Mouse (Mus musculus): ENCODE measurements around the gene Gm11492. TPM values are rescaled to one million over a fixed set of nuclear protein-coding genes. Genes with fewer than 3 reads are reported as not detected.

Gene Gm11492
- polyA plus RNA-seq, 1 experiment from 2014 or later: not detected

DNA sequence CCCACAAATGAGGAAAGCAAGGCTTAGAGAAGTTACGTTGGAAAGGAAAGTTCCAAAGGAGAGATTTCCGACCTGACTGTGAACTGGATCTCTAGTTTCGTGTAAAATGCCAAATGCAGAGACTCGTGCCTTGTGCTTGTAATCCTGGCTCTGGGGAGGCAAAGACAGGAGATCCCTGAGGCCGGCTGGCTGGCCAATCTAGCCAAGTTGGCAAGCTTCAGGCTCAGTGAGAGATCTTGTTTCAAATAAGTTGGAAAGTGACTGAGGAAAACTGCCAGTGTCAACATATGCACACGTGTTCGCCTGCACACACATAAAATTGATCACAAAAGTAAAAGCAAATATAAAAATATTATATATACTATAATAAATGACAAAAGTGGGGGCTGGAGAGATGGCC lies 42.8 kb downstream of the Gm11492 start:
- ATAC-seq (ENCODE audit: insufficient number of reproducible peaks, insufficient read depth, low FRiP score, low TSS enrichment): no peak
- Histone ChIP-seq H3K9me3 (no peaks in the 10 kb centered on the region), H3K4me3 (no peak overlapping the region), H3K9ac (no peak overlapping the region), H3K4me1 (no peaks in the 10 kb centered on the region), H3K27me3 (no peaks in the 10 kb centered on the region), H3K4me2 (replicated peaks) (no peak overlapping the region), H3K36me3 (peaks cover 96% of the 10 kb centered on the region), H3K27ac (no peak overlapping the region)
- WGBS: 84% methylated on average over 7 of the region's 7 CpGs

DNA sequence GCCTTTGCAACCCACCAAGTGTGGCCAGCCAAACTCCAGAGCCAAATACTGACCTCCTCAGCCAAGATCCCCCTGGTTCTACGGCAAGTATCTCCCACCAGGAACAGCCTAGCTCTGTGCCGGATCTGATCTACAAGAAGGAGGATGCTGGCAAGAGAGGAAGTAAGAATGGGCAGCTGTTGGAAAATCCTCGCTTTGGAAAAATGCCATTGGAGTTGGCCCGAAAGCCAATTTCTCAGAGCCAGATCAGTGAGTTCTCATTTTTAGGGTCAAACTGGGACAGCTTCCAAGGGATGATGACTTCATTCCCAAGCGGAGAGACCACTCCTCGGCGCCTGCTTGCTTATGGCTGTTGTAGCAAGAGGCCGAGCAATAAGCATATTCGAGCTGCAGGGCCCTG lies 45.1 kb downstream of the Gm11492 start:
- no peaks in the 10 kb centered on the region for H3K4me1 ChIP-seq
- ATAC-seq (ENCODE audit: insufficient number of reproducible peaks, insufficient read depth, low FRiP score, low TSS enrichment): no peak
- no peaks in the 10 kb centered on the region for H3K27me3 ChIP-seq
- no peak overlapping the region for H3K4me3 ChIP-seq
- H3K9me3 ChIP-seq: 0 out of 2 replicates have a peak, but pooled peaks cover under 1% of the 10 kb centered on the region
- H3K9ac ChIP-seq: no peak overlapping the region
- H3K36me3 ChIP-seq: peaks cover 94% of the 10 kb centered on the region
- WGBS: 94% methylated on average over 9 of the region's 9 CpGs
- H3K4me2 ChIP-seq (replicated peaks): no peak overlapping the region
- no peak overlapping the region for H3K27ac ChIP-seq

DNA sequence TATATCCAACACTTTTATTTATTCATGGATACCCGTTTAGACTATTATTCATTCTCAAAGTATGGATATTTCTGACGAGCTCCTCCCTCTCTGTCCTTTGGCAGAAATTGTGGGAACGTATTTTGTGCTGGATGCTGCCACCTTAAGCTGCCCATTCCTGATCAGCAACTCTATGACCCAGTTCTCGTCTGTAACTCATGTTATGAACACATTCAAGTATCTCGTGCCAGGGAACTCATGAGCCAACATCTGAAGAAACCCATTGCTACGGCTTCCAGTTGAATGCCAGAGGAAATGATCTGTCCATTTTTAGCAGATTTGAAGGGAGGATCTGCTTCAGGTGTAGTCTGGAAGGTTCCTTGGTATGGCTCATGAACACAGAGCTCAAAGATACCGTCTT lies 47.5 kb downstream of the Gm11492 start:
- Histone ChIP-seq H3K4me3 (no peak overlapping the region), H3K4me1 (no peaks in the 10 kb centered on the region), H3K27ac (no peak overlapping the region), H3K4me2 (replicated peaks) (no peak overlapping the region), H3K36me3 (peaks cover 89% of the 10 kb centered on the region), H3K9ac (no peak overlapping the region), H3K9me3 (0 out of 2 replicates have a peak, but pooled peaks cover 4% of the 10 kb centered on the region), H3K27me3 (no peaks in the 10 kb centered on the region)
- WGBS: 90% methylated on average over 7 of the region's 7 CpGs
- no peak for ATAC-seq (ENCODE audit: insufficient number of reproducible peaks, insufficient read depth, low FRiP score, low TSS enrichment)

- no peak overlapping the region for H3K9ac ChIP-seq
- ATAC-seq (ENCODE audit: insufficient number of reproducible peaks, insufficient read depth, low FRiP score, low TSS enrichment): no peak
- no peaks in the 10 kb centered on the region for H3K27me3 ChIP-seq
- 0 out of 2 replicates have a peak, but pooled peaks cover 4% of the 10 kb centered on the region for H3K9me3 ChIP-seq
- H3K4me2 ChIP-seq (replicated peaks): no peak overlapping the region
- H3K4me1 ChIP-seq: no peaks in the 10 kb centered on the region
- WGBS: 92% methylated on average over 5 of the region's 5 CpGs
- peaks cover 76% of the 10 kb centered on the region for H3K36me3 ChIP-seq
- H3K4me3 ChIP-seq: no peak overlapping the region
- H3K27ac ChIP-seq: no peak overlapping the region
These were observed 49.1 kb downstream of the Gm11492 start for GRCm38 (mm10) chr11:87615551-87615950.

DNA sequence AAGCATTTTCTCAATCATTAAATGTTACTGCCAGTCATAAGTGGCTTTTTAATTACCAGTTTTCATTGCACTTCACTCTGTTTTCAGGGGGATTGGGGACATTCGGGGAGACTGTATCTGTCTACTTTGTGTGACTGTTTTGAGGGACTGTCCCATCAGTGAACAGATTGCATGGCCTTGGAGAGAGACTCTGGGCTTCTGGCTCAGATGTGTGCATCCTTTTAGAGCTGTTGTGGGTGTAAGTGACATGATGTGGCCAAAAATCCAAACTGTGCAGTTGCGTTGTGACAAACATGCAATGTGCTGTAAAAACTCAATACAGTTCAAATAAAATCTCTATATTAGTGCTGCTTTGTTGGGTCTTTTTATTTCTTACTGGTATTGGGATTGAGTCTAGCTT lies 49.5 kb downstream of the Gm11492 start:
- no peaks in the 10 kb centered on the region for H3K27me3 ChIP-seq
- H3K9ac ChIP-seq: no peak overlapping the region
- peaks cover 72% of the 10 kb centered on the region for H3K36me3 ChIP-seq
- H3K9me3 ChIP-seq: 0 out of 2 replicates have a peak, but pooled peaks cover 4% of the 10 kb centered on the region
- H3K4me3 ChIP-seq: no peak overlapping the region
- H3K27ac ChIP-seq: no peak overlapping the region
- no peak overlapping the region for H3K4me2 ChIP-seq (replicated peaks)
- WGBS: 94% methylated on average over 2 of the region's 2 CpGs
- ATAC-seq (ENCODE audit: insufficient number of reproducible peaks, insufficient read depth, low FRiP score, low TSS enrichment): no peak
- no peaks in the 10 kb centered on the region for H3K4me1 ChIP-seq

DNA sequence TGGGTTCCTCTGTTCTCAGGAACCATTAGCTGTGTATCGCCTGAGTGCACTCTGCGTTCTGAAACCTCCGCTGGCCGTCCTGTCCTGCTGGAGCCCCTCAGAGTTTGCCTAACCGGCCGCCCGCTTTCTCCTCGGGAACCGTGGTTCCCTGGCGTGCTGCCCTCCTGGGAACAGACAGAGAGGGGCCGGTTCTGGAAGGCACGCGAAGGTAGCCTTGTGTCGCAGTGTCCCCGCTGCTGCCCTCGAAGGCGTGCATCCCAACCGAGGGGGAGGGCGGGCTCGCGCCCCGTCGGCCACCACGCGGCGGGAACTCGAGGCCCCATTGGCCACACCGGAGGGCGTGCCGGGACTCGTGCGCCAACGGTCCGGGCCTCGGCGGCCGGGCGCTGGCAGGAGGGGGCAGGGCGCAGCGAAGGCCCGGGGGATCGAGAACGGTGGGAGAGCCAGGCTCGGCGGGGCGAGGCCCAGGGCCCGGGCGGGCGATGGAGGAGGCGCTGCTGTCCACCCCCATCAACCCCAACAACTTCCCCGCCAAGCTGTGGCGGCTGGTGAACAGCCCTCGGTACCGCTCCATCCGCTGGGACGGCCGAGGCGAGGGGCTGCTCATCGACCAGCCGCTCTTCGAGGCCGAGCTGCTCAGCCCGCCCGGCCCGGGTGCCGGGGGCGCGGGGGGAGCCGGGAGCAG lies 50.5 kb downstream of the Gm11492 start, which contains the start of gene Hsf5:
Hsf5 (plus strand) TSS at position 375 of the 685 bp plus-strand sequence.
- Histone ChIP-seq H3K36me3 (peaks cover 62% of the 10 kb centered on the region), H3K27me3 (no peaks in the 10 kb centered on the region), H3K9me3 (0 out of 2 replicates have a peak, but pooled peaks cover 4% of the 10 kb centered on the region), H3K9ac (no peak within 1 kb of the TSS), H3K4me3 (no peak within 1 kb of the TSS), H3K4me1 (no peaks in the 10 kb centered on the region), H3K27ac (no peak within 1 kb of the TSS), H3K4me2 (replicated peaks) (no peak within 1 kb of the TSS)
- WGBS: 86% methylated on average over 59 of the region's 69 CpGs
- ATAC-seq (ENCODE audit: insufficient number of reproducible peaks, insufficient read depth, low FRiP score, low TSS enrichment): no peak

- Histone ChIP-seq H3K27ac (no peak overlapping the region), H3K27me3 (no peaks in the 10 kb centered on the region), H3K4me2 (replicated peaks) (no peak overlapping the region), H3K9ac (no peak overlapping the region), H3K9me3 (0 out of 2 replicates have a peak, but pooled peaks cover 4% of the 10 kb centered on the region), H3K4me1 (no peaks in the 10 kb centered on the region), H3K36me3 (peaks cover 56% of the 10 kb centered on the region), H3K4me3 (no peak overlapping the region)
- ATAC-seq (ENCODE audit: insufficient number of reproducible peaks, insufficient read depth, low FRiP score, low TSS enrichment): no peak
- WGBS: 95% methylated on average over 32 of the region's 32 CpGs
These were observed 51.2 kb downstream of the Gm11492 start for GRCm38 (mm10) chr11:87617606-87618005.

Other genes with a start within 250 kb of the Gm11492 start
- gene Ppm1e, start 207.6 kb upstream of the Gm11492 start, polyA plus RNA-seq (2016; fragmentation: Nextera tagmentation; extraction: Ambion mirVana): 4.1 and 4.3 TPM in 2 replicates
- gene Rad51c, start 161.7 kb upstream of the Gm11492 start, polyA plus RNA-seq (2016; fragmentation: Nextera tagmentation; extraction: Ambion mirVana): 10.6 TPM in 2 replicates
- gene Tex14, start 161.6 kb upstream of the Gm11492 start, polyA plus RNA-seq (2016; fragmentation: Nextera tagmentation; extraction: Ambion mirVana): 0.64 and 0.99 TPM in 2 replicates
- 13.3 TPM in 2 replicates for gene Sept4, start 2.2 kb downstream of the Gm11492 start, polyA plus RNA-seq (2016; fragmentation: Nextera tagmentation; extraction: Ambion mirVana)
- gene Mtmr4, start 25.5 kb downstream of the Gm11492 start, polyA plus RNA-seq (2016; fragmentation: Nextera tagmentation; extraction: Ambion mirVana): 54.9 and 58.2 TPM in 2 replicates
- gene Hsf5, start 50.5 kb downstream of the Gm11492 start, polyA plus RNA-seq (2016; fragmentation: Nextera tagmentation; extraction: Ambion mirVana): 0.31 and 0.51 TPM in 2 replicates
- gene Rnf43, start 96.1 kb downstream of the Gm11492 start, polyA plus RNA-seq (2016; fragmentation: Nextera tagmentation; extraction: Ambion mirVana): 4.5 and 5.5 TPM in 2 replicates
- 158 TPM in 2 replicates for gene Supt4a, start 170.9 kb downstream of the Gm11492 start, polyA plus RNA-seq (2016; fragmentation: Nextera tagmentation; extraction: Ambion mirVana)
- gene Tspoap1, start 193.9 kb downstream of the Gm11492 start, polyA plus RNA-seq (2016; fragmentation: Nextera tagmentation; extraction: Ambion mirVana): 5.1 and 8.6 TPM in 2 replicates
- gene Mpo, start 226.9 kb downstream of the Gm11492 start, polyA plus RNA-seq (2016; fragmentation: Nextera tagmentation; extraction: Ambion mirVana): 3.0 and 3.4 TPM in 2 replicates